Mouse (Mus musculus) megakaryocyte, embryonic 14.5 days (primary cell): Measurements from ENCODE around the gene Faim.

Source experiments
- FLI1 ChIP-seq: IDR thresholded peaks from 2 replicates; pipeline ENCODE4 v1.6.1; 2012; ENCODE audit warnings: low read length, inconsistent platforms, mixed read lengths
- GATA1 ChIP-seq: IDR thresholded peaks from 3 replicates; pipeline ENCODE4 v1.6.1; 2012; ENCODE audit warnings: mixed read lengths, low read length, inconsistent platforms, borderline replicate concordance

DNA sequence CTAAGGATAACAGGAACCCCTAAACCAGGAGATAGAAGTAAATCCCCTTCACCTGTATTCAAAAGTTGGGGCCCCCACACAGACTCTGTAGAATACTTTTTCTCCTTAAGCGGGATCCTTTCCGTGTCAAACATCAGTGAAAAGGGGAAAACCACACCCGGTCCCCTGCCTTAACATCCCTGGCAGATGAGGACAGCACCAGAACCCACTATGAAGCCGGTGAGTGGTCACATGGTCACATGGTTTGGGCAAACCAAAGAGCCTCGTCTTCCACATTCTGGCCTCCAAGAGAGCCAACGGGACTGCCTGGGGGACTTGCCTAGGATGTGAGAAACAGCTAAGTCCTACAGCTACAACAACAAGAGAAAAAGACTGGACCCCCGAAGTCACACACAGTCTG lies 12.6 kb upstream of the Faim start:
- TF ChIP-seq GATA1 (no peak), FLI1 (no peak)
